Mouse (Mus musculus) embryonic facial prominence, embryonic 15.5 days (tissue): ENCODE data around the gene Timeless. TPM values are rescaled to one million over a fixed set of nuclear protein-coding genes. Genes with fewer than 3 reads are reported as not detected.
"Not testable (repeated sequence)": the region's sequence is repeated elsewhere in the genome, so short reads cannot be mapped to it uniquely, and the experiment has no call there.

Source experiments
- ATAC-seq: fragments of 200-750 bp; cut with Nextera tagmentation; 2 replicates; pipeline ENCODE4 v1.8.0; 2017; ENCODE audit warnings: low read depth, moderate TSS enrichment; ENCODE audit not compliant: insufficient number of reproducible peaks, low FRiP score, low TSS enrichment
- H3K27ac ChIP-seq: fragments of 300-500 bp; sonication (generic); replicated peaks from 2 replicates; pipeline ENCODE4 v1.5.1; 2015; ENCODE audit warnings: mild to moderate bottlenecking, inconsistent platforms
- H3K27me3 ChIP-seq: fragments of 300-500 bp; sonication (generic); 2 replicates; pipeline ENCODE4 v1.6.1; 2015; ENCODE audit warnings: inconsistent platforms
- H3K36me3 ChIP-seq: fragments of 300-500 bp; sonication (generic); 2 replicates; pipeline ENCODE4 v1.6.1; 2015; ENCODE audit warnings: mild to moderate bottlenecking, inconsistent platforms
- H3K4me1 ChIP-seq: fragments of 300-500 bp; sonication (generic); 2 replicates; pipeline ENCODE4 v1.6.1; 2015; ENCODE audit warnings: inconsistent platforms
- H3K4me2 ChIP-seq: fragments of 300-500 bp; sonication (generic); replicated peaks from 2 replicates; pipeline ENCODE4 v1.6.1; 2015; ENCODE audit warnings: mild to moderate bottlenecking, inconsistent platforms
- H3K4me3 ChIP-seq: fragments of 300-500 bp; sonication (generic); replicated peaks from 2 replicates; pipeline ENCODE4 v1.5.1; 2015; ENCODE audit warnings: mild to moderate bottlenecking, inconsistent platforms
- H3K9ac ChIP-seq: fragments of 300-500 bp; sonication (generic); 2 replicates; pipeline ENCODE4 v1.6.1; 2015; ENCODE audit warnings: inconsistent platforms
- H3K9me3 ChIP-seq: fragments of 300-500 bp; sonication (generic); replicated peaks from 2 replicates; pipeline ENCODE4 v1.6.1; 2016; ENCODE audit warnings: inconsistent platforms
- WGBS: fragments of 180-500 bp; shearing (Covaris S2); methylation state at CpG from one replicate; pipeline ENCODE4 v1.1.7; 2015; 5-methylcytosine and 5-hydroxymethylcytosine counted together
- polyA plus RNA-seq: library from polyadenylated mRNA; unstranded; fragments of >200 nt; fragmentation: Nextera tagmentation; extraction: Ambion mirVana; gene quantifications from 2 replicates; pipeline ENCODE4 v1.2.1, GENCODE M21; 2015

The Timeless gene
- polyA plus RNA-seq, 1 experiment from 2014 or later = 48.1 TPM

DNA sequence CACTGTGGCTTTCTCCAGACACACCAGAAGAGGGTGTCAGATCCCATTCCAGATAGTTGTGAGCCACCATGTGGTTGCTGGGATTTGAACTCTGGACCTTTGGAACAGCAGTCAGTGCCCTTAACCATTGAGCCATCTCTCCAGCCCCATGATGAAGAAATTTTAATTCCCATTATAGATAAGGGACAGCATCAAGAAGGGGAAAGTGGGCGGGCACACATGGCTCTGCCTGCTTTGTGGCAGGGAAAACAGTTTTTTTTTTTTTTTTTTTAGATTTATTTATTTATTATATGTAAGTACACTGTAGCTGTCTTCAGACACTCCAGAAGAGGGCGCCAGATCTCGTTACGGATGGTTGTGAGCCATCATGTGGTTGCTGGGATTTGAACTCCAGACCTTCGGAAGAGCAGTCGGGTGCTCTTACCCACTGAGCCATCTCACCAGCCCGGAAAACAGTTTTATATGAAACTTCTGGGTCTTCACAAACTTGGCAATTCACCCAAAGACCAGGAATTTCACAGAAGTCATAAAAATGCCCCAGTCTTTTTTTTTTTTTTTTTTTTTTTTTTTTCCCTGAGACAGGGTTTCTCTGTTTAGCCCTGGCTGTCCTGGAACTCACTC, 41.1 kb downstream of the Timeless start:
- not testable (repeated sequence) for H3K27ac ChIP-seq, H3K9ac ChIP-seq, ATAC-seq, H3K27me3 ChIP-seq, H3K4me1 ChIP-seq, H3K4me2 ChIP-seq, H3K9me3 ChIP-seq, H3K4me3 ChIP-seq
- peaks cover 13% of the 10 kb centered on the region for H3K36me3 ChIP-seq
- WGBS = 94% methylated on average over 4 of the region's 7 CpGs

GRCm38 (mm10) chr10:128275374-128275773, 43.5 kb downstream of the Timeless start:
- H3K36me3 ChIP-seq = peaks cover 27% of the 10 kb centered on the region
- WGBS = 97% methylated on average over 1 of the region's 1 CpGs
- not testable (repeated sequence) for H3K4me1 ChIP-seq, ATAC-seq, H3K27ac ChIP-seq, H3K9me3 ChIP-seq, H3K4me3 ChIP-seq, H3K27me3 ChIP-seq, H3K9ac ChIP-seq, H3K4me2 ChIP-seq

- Histone ChIP-seq H3K27me3 (no peaks in the 10 kb centered on the region), H3K4me2 (no peak overlapping the region), H3K27ac (no peak overlapping the region), H3K36me3 (peaks cover 52% of the 10 kb centered on the region), H3K4me3 (no peak overlapping the region), H3K9me3 (no peaks in the 10 kb centered on the region), H3K9ac (no peak overlapping the region), H3K4me1 (no peaks in the 10 kb centered on the region)
- ATAC-seq = no peak
- WGBS = 55% methylated on average over 6 of the region's 6 CpGs
These were observed 46.3 kb downstream of the Timeless start for GRCm38 (mm10) chr10:128278158-128278557.

DNA sequence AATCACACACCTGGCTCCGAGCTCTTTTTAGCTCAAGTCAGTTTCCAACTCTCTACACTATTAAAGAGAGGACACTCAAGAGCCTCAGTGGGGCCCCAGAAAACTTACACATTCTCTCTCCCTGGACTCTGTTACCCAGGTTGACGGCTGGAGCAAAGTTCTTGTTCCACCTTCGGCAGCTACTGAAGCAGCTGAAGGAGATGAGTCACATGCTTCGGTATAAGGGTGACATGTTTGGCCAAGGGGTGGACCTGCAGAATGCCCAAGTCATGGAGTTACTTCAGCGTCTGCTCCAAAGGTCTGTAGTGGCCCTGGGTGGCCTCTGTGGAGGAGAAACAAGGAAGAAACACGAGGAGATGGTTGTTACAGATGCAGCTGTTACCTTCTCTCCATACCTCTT, 49.1 kb downstream of the Timeless start:
- no peaks in the 10 kb centered on the region for H3K4me1 ChIP-seq
- no peaks in the 10 kb centered on the region for H3K27me3 ChIP-seq
- no peak overlapping the region for H3K4me3 ChIP-seq
- peaks cover 71% of the 10 kb centered on the region for H3K36me3 ChIP-seq
- H3K4me2 ChIP-seq = no peak overlapping the region
- WGBS = 85% methylated on average over 6 of the region's 6 CpGs
- H3K9me3 ChIP-seq = no peaks in the 10 kb centered on the region
- H3K9ac ChIP-seq = no peak overlapping the region
- no peak for ATAC-seq
- no peak overlapping the region for H3K27ac ChIP-seq

GRCm38 (mm10) chr10:128281682-128282081, 49.8 kb downstream of the Timeless start:
- H3K4me2 ChIP-seq = no peak overlapping the region
- no peaks in the 10 kb centered on the region for H3K27me3 ChIP-seq
- no peak overlapping the region for H3K27ac ChIP-seq
- H3K9me3 ChIP-seq = no peaks in the 10 kb centered on the region
- H3K9ac ChIP-seq = no peak overlapping the region
- no peaks in the 10 kb centered on the region for H3K4me1 ChIP-seq
- peaks cover 73% of the 10 kb centered on the region for H3K36me3 ChIP-seq
- ATAC-seq = no peak
- 92% methylated on average over 14 of the region's 14 CpGs for WGBS
- H3K4me3 ChIP-seq = no peak overlapping the region

DNA sequence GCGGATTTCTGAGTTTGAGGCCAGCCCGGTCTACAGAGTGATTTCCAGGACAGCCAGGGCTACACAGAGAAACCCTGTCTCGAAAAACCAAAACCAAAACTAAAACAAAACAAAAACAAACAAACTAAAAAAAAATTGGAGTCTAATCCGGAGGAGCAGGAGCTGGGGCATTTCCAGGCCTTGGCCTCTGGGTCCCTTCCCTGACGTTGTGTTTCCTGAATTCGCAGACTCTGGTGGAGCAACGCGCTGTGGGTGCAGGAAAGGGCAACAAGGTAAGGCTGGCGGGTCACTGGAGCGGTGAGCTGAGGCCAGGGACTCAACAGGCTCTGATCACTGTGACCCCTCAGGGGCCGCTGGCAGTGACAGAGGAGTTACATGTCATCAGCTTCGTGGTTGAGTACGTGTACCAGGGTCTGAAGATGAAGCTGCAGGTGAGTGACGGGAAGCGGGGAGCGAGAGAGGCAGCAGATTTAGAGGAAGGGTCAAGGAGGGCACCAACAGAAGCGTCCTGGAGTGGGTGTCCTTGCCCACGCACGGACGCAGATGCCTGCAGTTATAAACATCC, 51.1 kb downstream of the Timeless start:
- H3K4me1 ChIP-seq = no peaks in the 10 kb centered on the region
- peaks cover 72% of the 10 kb centered on the region for H3K36me3 ChIP-seq
- no peak for ATAC-seq
- WGBS = 86% methylated on average over 20 of the region's 20 CpGs
- no peak overlapping the region for H3K9ac ChIP-seq
- no peaks in the 10 kb centered on the region for H3K9me3 ChIP-seq
- no peak overlapping the region for H3K4me3 ChIP-seq
- H3K4me2 ChIP-seq = no peak overlapping the region
- H3K27ac ChIP-seq = no peak overlapping the region
- no peaks in the 10 kb centered on the region for H3K27me3 ChIP-seq

GRCm38 (mm10) chr10:128283604-128284579, 52.0 kb downstream of the Timeless start:
- Histone ChIP-seq H3K9me3 (no peaks in the 10 kb centered on the region), H3K4me2 (no peak overlapping the region), H3K27ac (no peak overlapping the region), H3K9ac (no peak overlapping the region), H3K36me3 (peaks cover 73% of the 10 kb centered on the region), H3K27me3 (no peaks in the 10 kb centered on the region), H3K4me3 (no peak overlapping the region), H3K4me1 (no peaks in the 10 kb centered on the region)
- no peak for ATAC-seq
- 60% methylated on average over 31 of the region's 31 CpGs for WGBS

DNA sequence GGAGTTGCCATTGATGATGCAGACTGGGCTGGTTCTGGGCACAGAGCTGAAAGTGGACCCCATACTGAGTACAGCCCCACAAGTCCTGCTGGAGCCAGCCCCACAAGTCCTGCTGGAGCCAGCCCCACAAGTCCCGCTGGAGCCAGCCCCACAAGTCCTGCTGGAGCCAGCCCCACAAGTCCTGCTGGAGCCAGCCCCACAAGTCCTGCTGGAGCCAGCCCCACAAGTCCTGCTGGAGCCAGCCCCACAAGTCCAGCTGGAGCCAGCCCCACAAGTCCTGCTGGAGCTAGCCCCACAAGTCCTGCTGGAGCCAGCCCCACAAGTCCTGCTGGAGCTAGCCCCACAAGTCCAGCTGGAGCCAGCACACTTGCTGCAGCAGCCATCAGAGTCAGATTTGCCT, 58.7 kb downstream of the Timeless start:
- H3K4me2 ChIP-seq, H3K4me3 ChIP-seq, H3K27me3 ChIP-seq, ATAC-seq, H3K9me3 ChIP-seq, H3K4me1 ChIP-seq, H3K9ac ChIP-seq, H3K27ac ChIP-seq: not testable (repeated sequence)
- H3K36me3 ChIP-seq = peaks cover 44% of the 10 kb centered on the region; the same call in 1 of the 2 replicates
- 75% methylated on average over 1 of the region's 1 CpGs for WGBS

DNA sequence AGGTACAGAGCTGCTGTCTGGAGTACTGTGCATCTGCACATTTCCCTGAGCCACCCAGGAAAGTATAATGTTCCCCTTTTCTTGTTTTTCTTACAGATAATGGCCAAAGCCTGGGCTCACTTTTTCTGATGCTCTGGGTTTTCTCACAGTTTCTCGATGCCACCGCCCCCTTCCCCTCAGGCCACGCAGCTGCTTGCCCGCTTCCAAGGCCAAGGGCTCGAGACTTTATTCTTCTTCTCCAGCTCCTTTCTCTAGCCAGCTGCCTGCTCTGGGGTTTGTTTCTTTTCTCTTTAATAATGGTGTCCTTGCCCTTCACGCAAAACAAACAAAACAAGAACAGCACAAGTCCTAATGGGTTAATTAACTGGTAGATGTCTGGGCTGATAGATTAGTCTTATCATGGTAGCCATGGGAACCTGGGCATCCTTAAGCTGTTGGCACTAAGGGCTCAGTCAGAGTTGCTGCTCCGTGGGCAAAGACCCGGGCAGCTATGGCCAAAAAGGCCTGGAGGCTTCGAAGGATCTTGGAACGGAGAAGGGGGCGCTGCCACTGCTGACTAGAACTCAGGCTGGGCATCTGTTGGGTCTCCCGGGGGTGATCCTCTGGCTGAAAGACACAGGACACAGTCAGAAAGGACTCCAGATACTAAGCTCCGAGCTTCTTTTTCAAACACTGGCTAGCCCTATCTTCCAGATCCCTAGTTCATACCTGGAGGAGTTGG, 64.7 kb downstream of the Timeless start:
- Histone ChIP-seq H3K36me3 (peaks cover 13% of the 10 kb centered on the region; the same call in 1 of the 2 replicates), H3K4me1 (no peaks in the 10 kb centered on the region), H3K9me3 (no peaks in the 10 kb centered on the region), H3K9ac (no peak overlapping the region), H3K4me3 (no peak overlapping the region), H3K27me3 (no peaks in the 10 kb centered on the region), H3K27ac (no peak overlapping the region), H3K4me2 (no peak overlapping the region)
- ATAC-seq = no peak
- 78% methylated on average over 13 of the region's 13 CpGs for WGBS

DNA sequence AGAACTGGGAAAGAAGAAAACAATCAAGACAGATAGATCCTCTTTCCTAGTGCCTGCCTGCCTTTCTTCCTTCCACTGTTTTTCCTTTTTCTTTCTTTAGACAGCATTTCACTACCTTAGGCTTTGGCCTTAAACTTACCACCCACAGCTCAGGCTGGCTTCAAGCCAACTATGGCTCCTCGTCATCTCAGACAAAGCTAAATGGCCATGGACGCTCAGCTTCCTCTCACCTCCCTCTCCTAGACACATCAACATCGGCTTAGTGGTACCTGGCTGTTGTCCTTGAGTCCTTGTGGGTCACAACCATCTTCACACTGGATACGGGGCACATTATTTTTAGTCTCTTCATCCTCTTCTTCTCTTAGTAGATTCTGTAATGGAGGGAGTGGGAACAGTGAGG, 65.4 kb downstream of the Timeless start:
- H3K27me3 ChIP-seq = no peaks in the 10 kb centered on the region
- H3K4me2 ChIP-seq = no peak overlapping the region
- WGBS = 77% methylated on average over 4 of the region's 4 CpGs
- H3K36me3 ChIP-seq = peaks cover 6% of the 10 kb centered on the region; the same call in 1 of the 2 replicates
- no peak for ATAC-seq
- no peak overlapping the region for H3K27ac ChIP-seq
- H3K4me3 ChIP-seq = no peak overlapping the region
- H3K9ac ChIP-seq = no peak overlapping the region
- H3K4me1 ChIP-seq = peaks cover 2% of the 10 kb centered on the region
- H3K9me3 ChIP-seq = no peaks in the 10 kb centered on the region

GRCm38 (mm10) chr10:128297622-128298021, 65.8 kb downstream of the Timeless start:
- H3K9me3 ChIP-seq = no peaks in the 10 kb centered on the region
- no peak overlapping the region for H3K27ac ChIP-seq
- no peak overlapping the region for H3K4me3 ChIP-seq
- H3K9ac ChIP-seq = no peak overlapping the region
- WGBS = 63% methylated on average over 11 of the region's 11 CpGs
- H3K27me3 ChIP-seq = no peaks in the 10 kb centered on the region
- ATAC-seq = no peak
- H3K4me1 ChIP-seq = peaks cover 6% of the 10 kb centered on the region
- H3K4me2 ChIP-seq = no peak overlapping the region
- peaks cover 2% of the 10 kb centered on the region; the same call in 1 of the 2 replicates for H3K36me3 ChIP-seq
